Mouse (Mus musculus) monocyte, adult 59 days (primary cell): Measurements from ENCODE around the gene Tmie. TPM values are rescaled to one million over a fixed set of nuclear protein-coding genes. Genes with fewer than 3 reads are reported as not detected.

Experiments
- total RNA-seq, 2 experiments: library from RNA; stranded (reverse); gene quantifications; one replicate each; pipeline ENCODE4 v1.2.4; 2023

Gene Tmie
- total RNA-seq, result under 1 TPM; 0.18 to 0.29 TPM

GRCm38 (mm10) chr9:110879998-110880561 lies at the start of gene Tmie:
Gene Tmie, minus strand, starts transcription at chr9:110880113.

DNA sequence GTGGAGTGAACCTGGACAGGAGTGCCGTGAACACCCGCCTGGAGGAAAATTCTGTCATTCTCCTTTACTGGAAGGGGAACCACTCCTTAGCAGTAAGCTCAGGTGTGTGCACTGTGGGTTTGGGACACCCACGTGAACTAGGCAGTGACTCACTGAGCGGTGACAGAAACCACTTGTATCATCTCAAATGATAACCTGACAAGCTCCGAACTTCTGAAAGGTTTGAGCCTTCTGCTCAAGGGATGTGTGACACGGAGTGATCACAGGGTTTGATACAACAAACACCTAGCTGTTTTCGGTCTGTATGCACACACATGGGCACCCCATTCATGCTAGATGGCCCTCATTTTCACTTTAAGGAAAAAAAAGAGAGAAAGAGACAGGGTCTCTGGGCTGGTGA lies 36.9 kb upstream of the Tmie start, which contains the start of gene Fam240a:
Fam240a (minus strand) TSS at position 76 of the 400 bp plus-strand sequence.

GRCm38 (mm10) chr9:110879191-110879920 lies 557 bp downstream of the Tmie start, which contains the start of gene Als2cl:
Gene Als2cl, plus strand, starts transcription at chr9:110879870.

GRCm38 (mm10) chr9:110857781-110858472 lies 22.0 kb downstream of the Tmie start, which contains the start of gene Prss50:
Gene Prss50, plus strand, starts transcription at chr9:110857967.

GRCm38 (mm10) chr9:110844206-110844605 lies 35.7 kb downstream of the Tmie start, which contains the start of gene Prss46:
Gene Prss46, plus strand, starts transcription at chr9:110844506.

GRCm38 (mm10) chr9:110834411-110834810 lies 45.5 kb downstream of the Tmie start, which contains the start of gene Prss45:
Gene Prss45, plus strand, starts transcription at chr9:110834588.

DNA sequence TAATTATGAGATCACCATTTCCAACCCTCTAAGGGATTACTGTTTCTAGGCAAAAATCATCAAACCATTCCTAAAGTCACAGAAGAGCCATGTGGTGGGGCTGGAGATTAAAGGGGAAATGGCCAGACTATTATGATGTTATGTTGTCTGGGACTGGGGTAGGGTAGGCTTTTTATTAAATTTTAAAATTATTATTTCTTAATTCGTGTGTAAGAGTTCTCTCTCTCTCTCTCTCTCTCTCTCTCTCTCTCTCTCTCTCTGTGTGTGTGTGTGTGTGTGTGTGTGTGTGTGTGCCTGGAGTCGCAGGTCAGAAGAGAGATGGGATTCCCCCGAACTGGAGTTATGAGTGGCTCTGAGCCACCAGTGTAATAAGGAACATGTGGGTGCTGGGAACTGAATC lies 53.5 kb downstream of the Tmie start, which contains the start of gene Prss43:
Prss43 (plus strand) TSS at position 301 of the 400 bp plus-strand sequence.

Other genes with a start within 250 kb of the Tmie start
- 100 to 1,000 TPM; 116 TPM for gene Nbeal2, start 226.0 kb downstream of the Tmie start, total RNA-seq
- 100 to 1,000 TPM; 202 to 242 TPM for gene Ccdc12, start 223.6 kb downstream of the Tmie start, total RNA-seq
- gene Myl3, start 138.3 kb downstream of the Tmie start, total RNA-seq, result not detected
- under 1 TPM in 1 of 2 experiments, not detected in 1; 0.46 TPM for gene Pth1r, start 133.0 kb downstream of the Tmie start, total RNA-seq
- gene Prss42, start 81.9 kb downstream of the Tmie start, total RNA-seq, result not detected
- not detected for gene Prss44, start 66.1 kb downstream of the Tmie start, total RNA-seq
- gene Prss43, start 53.4 kb downstream of the Tmie start, total RNA-seq, result not detected
- gene Prss45, start 45.5 kb downstream of the Tmie start, total RNA-seq, result not detected
- not detected for gene Prss46, start 35.6 kb downstream of the Tmie start, total RNA-seq
- not detected for gene Prss50, start 22.1 kb downstream of the Tmie start, total RNA-seq
- gene Als2cl, start 243 bp downstream of the Tmie start, total RNA-seq, result 1 to 10 TPM; 5.6 to 9.7 TPM
- gene Fam240a, start 36.7 kb upstream of the Tmie start, total RNA-seq, result not detected
- gene Tdgf1, start 66.0 kb upstream of the Tmie start, total RNA-seq, result not detected
- gene Lrrc2, start 71.4 kb upstream of the Tmie start, total RNA-seq, result not detected
- not detected for gene Rtp3, start 110.5 kb upstream of the Tmie start, total RNA-seq
- gene Ltf, start 139.2 kb upstream of the Tmie start, total RNA-seq, result 1 to 10 TPM; 2.8 to 3.4 TPM
- gene Ccrl2, start 177.4 kb upstream of the Tmie start, total RNA-seq, result 100 to 1,000 TPM; 352 to 399 TPM
- gene Lrrfip2, start 237.5 kb upstream of the Tmie start, total RNA-seq, result 10 to 100 TPM; 76.6 to 77.3 TPM